Mouse (Mus musculus): ENCODE data around the gene Inka1.
A peak's percentile ranks its signal among the peaks of the same experiment; 100 is the strongest.

Gene Inka1

DNA sequence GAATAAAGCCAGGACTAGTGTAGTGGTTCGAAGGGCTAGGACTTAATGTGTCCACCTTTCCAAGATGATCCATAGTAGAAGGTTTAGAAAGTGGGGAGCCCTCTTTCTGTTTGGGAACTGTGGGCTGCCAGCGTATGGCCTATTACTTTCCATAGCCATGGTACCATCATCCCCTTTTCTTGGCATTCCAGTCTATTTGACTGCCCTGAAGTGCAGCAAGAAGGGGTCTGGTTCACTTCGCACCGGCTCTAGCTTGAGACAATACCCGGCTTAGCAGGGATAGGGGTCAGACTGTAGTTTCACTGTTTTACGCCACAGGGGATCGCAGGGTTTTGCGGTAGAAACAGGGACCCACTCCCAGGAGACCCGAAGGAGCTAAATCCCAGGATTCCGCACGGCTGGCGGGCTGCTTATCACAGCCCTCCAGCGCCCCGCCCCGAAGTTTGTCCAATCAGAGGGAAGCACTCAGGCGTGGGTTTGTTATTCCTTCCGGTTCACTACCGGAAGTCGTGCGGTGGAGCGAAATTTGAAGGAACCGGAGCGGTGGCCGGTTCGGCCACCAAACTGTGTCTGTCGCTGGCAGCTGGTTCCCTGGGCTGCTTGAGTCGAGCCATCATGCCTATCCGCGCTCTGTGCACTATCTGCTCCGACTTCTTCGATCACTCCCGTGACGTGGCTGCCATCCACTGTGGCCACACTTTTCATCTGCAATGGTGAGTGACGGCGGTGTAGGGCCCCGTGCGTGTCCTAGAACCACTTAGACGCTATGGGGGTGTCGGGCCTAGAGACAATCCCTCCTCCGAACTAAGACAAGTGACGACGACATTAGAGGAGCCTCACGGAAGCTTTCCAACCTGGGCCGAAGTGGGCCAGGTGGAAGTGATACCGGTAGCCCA is 35.0 kb downstream of the Inka1 start:
- peak; percentile 94 for DNase-seq

DNA sequence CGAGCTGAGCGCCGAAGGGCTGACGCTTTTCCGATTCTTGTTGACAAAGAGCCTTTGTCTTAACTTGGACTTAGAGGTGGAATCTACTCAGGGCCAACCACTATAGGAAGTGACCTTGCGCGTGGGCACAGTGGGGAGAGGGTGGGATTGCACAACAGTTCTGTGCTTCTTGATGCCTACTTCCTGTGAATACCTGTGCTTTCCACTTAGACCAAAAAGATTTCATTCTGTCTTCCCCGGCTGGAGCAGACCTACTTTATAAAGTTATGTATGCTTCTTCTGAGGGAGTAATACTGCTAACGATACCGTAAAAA is 35.8 kb downstream of the Inka1 start, which contains the start of gene Traip:
Traip (plus strand) TSS at position 215 of the 314 bp plus-strand sequence.
- no peak for DNase-seq

- DNase-seq: no peak
Measured at GRCm38 (mm10) chr9:107949184-107949921, 36.3 kb downstream of the Inka1 start.

DNA sequence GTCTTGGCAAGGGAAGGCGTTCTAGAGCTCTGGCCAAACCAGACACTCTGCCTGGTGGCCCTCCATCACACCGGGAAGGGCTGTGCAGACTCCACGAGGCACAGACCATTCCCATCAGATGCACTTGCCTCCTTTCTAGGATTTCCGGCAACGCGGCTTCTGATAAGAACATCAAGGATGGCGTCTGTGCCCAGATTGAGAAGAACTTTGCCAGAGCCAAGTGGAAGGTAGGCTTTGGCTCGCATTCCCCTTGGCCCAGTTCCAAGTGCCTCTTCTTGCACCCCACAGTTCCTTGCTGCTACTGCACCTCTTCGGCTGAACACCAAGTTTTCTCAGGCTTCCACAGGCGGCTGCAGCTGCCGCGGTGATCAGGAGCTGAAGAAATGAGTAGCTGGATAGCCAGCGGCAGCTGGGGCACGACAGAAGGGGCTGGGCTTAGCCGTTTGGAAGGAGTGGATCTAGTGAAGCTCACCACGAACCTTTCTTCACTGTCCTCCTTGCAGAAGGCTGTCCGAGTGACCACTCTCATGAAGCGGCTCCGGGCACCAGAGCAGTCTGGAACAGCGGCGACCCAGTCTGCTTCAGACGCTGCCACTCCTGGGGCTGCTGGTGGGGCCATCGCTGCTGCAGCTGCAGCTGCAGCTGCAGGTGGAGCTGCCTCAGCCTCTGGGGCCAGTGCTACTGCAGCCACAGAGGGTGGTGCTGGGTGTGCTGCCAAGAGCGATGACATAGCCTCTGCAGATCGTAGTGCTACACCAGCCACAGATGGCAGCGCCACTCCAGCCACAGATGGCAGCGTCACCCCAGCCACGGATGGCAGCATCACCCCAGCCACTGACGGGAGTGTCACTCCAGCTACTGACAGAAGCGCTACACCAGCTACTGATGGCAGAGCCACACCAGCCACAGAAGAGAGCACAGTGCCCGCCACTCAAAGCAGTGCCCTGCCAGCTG is 38.2 kb downstream of the Inka1 start:
- DNase-seq: no peak

DNA sequence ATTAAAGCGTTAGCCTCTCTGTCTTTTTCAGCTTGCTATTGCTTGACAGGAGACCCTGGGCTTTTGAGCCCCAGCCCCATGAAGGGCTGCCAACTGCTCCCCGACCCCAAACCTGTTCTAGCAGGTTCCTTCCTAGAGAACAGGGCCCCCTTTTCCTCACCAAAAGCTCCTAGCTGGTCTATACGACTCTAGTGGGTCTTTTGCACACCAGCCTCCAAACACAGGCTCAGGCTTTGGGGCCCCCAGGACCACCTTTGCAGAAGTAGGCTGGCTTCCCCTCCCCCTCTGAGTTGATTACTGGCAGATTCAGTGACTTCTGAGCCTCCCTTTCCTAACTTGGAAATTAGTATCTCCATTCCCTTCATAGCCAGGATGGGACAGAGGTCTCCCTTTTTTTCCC is 48.8 kb downstream of the Inka1 start:
- no peak for DNase-seq

GRCm38 (mm10) chr9:107936215-107936822 is 49.4 kb downstream of the Inka1 start:
- no peak for DNase-seq

DNA sequence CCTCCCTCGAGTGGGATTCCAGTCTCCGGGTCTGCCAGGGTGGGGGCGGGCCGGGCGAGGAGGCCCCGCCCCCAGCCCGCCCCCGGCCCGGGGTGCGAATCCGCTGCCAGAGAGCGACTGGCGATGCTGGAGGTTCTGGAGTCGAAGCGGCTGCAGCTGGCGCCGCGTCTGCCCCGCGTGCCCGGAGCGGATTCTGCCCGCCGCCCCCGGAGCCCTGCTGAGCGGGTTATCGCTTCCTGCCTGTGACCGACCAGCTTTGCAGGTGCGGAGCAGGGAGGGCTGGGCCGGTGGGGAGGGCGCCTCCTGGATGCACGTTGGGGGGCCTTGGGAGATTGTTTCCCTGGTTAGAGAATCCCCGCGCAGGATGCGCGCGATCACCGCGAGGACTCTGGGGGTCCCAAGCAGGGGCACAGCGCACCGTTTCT is 49.9 kb downstream of the Inka1 start:
- DNase-seq: peak; percentile 10

GRCm38 (mm10) chr9:107935374-107935773 is 50.3 kb downstream of the Inka1 start, which contains the start of gene Camkv:
Gene Camkv (plus strand): TSS chr9:107935674.
- DNase-seq: no peak

Data from kidney, postnatal 14 days (tissue).